Mouse (Mus musculus): ENCODE results near the gene Dennd6a. TPM values are rescaled to one million over a fixed set of nuclear protein-coding genes. Genes with fewer than 3 reads are reported as not detected.

Dennd6a gene
- polyA plus RNA-seq, 1 experiment = 15.5 TPM

Other genes starting within 250 kb of the Dennd6a start
- gene Slmap, start 38.9 kb upstream of the Dennd6a start, polyA plus RNA-seq (2012; rRNA removed) = 24.5 and 28.5 TPM in 2 replicates
- gene Arf4, start 64.2 kb downstream of the Dennd6a start, polyA plus RNA-seq (2012; rRNA removed) = 167 and 180 TPM in 2 replicates
- 5.5 and 5.6 TPM in 2 replicates for gene Pde12, start 96.0 kb downstream of the Dennd6a start, polyA plus RNA-seq (2012; rRNA removed)
- 0.46 and 0.72 TPM in 2 replicates for gene Dnah12, start 119.4 kb downstream of the Dennd6a start, polyA plus RNA-seq (2012; rRNA removed)